ENCODE assay signal across 8 mouse cellular contexts in the genomic region with DNA sequence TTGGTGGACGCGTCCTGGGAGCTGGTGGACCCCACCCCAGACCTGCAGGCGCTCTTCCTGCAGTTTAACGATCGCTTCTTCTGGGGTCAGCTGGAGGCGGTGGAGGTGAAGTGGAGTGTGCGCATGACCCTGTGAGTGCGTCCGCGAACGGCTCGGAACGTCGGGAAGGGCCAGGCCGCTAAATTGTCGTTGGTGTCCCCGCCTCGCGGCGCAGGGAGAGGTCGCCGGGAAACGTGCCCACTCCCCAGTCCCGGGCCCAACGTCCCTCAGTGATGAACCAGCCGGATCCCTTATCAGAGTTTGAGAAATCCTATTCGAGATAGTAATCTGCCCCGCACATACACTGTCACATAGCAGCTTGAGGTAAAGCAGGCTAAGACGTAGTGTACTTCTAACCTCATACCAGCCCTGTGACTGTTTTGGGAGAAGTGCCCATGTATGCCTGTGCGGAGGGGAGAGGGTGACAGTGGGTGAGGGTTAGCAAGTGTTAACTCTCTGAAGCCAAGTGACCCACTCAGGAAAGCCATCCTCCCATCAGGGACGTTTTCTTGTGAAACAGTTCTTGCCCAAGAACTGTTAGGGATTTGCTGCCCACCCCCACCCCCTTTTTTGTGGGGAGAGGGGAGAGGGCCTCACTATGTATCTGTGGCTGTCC. TPM values are rescaled to one million over a fixed set of nuclear protein-coding genes. Genes with fewer than 3 reads are reported as not detected.
DNase-seq lines count a peak whose midpoint lies in the region; ATAC-seq and TF ChIP-seq lines count a peak whose summit lies in the region.

No protein-coding gene starts in this region.

- peak overlapping the region; percentile 74 for H3K4me3 ChIP-seq in cerebellum, adult 2 months (replicated peaks; ENCODE audit: insufficient read depth, low read depth, low read length)
- peak overlapping the region; percentile 83 for H3K4me3 ChIP-seq in intestine, postnatal 0 days (ENCODE audit: low read depth, low read length)
- H3K4me3 ChIP-seq in neural tube, embryonic 15.5 days (replicated peaks): peak overlapping the region; percentile 99

- no peak for TF ChIP-seq POLR2A in cerebellum, adult 2 months (IDR thresholded peaks at IDR 0.05; ENCODE audit: borderline replicate concordance, insufficient read depth, low read length)

- peak overlapping the region; percentile 87 for H3K9ac ChIP-seq in intestine, postnatal 0 days (ENCODE audit: low read depth, low read length)
- peak overlapping the region; percentile 83 for H3K9ac ChIP-seq in neural tube, embryonic 15.5 days (replicated peaks)

- peaks cover 22% of the 10 kb centered on the region for H3K4me1 ChIP-seq in cerebellum, adult 2 months (ENCODE audit: control insufficient read depth, insufficient read depth, low read length)
- H3K4me1 ChIP-seq in intestine, postnatal 0 days (replicated peaks; ENCODE audit: control insufficient read depth, insufficient read depth, low read length): no peaks in the 10 kb centered on the region
- peaks cover 48% of the 10 kb centered on the region for H3K4me1 ChIP-seq in neural tube, embryonic 15.5 days

- peak overlapping the region; percentile 76 for H3K4me2 ChIP-seq in intestine, postnatal 0 days (replicated peaks; ENCODE audit: low read depth)
- peak overlapping the region; percentile 83 for H3K4me2 ChIP-seq in neural tube, embryonic 15.5 days

- TF ChIP-seq CTCF in cerebellum, adult 2 months (IDR thresholded peaks at IDR 0.05; ENCODE audit: borderline replicate concordance, insufficient read depth, low read depth, low read length): no peak
- TF ChIP-seq CTCF in intestine, postnatal 0 days (IDR thresholded peaks at IDR 0.05; ENCODE audit: low read depth): no peak

- no peaks in the 10 kb centered on the region for H3K9me3 ChIP-seq in intestine, postnatal 0 days (ENCODE audit: control insufficient read depth)
- no peaks in the 10 kb centered on the region for H3K9me3 ChIP-seq in neural tube, embryonic 15.5 days (replicated peaks)

- DNase-seq in cerebellum, adult 2 months: no peak
- DNase-seq in spleen, postnatal 14 days (ENCODE audit: low spot score in 2 of 2): peak; percentile 12 to 13
- DNase-seq in spleen, adult 18-20 months: no peak
- no peak for DNase-seq in thymus, postnatal 25 days

- ATAC-seq in cerebellum, adult (ENCODE audit: insufficient number of reproducible peaks, low FRiP score, low TSS enrichment): no peak
- ATAC-seq in intestine, postnatal 0 days: peak; percentile 3; the same call in 1 of the 2 replicates
- peak; percentile 35; the same call in 1 of the 2 replicates for ATAC-seq in neural tube, embryonic 15.5 days (ENCODE audit: low FRiP score)
- no peak for ATAC-seq in CD4-positive, CD25-positive, alpha-beta regulatory T cell, adult 4 months

- H3K27ac ChIP-seq in cerebellum, adult 2 months (ENCODE audit: insufficient read depth, low read length): no peak overlapping the region
- peak overlapping the region; percentile 86; the same call in 1 of the 2 replicates for H3K27ac ChIP-seq in intestine, postnatal 0 days (ENCODE audit: low read depth, low read length)
- peak overlapping the region; percentile 85 for H3K27ac ChIP-seq in neural tube, embryonic 15.5 days (replicated peaks)

- peaks cover 48% of the 10 kb centered on the region for H3K36me3 ChIP-seq in intestine, postnatal 0 days (ENCODE audit: control insufficient read depth, insufficient read depth)
- H3K36me3 ChIP-seq in neural tube, embryonic 15.5 days: peaks cover 54% of the 10 kb centered on the region

- H3K27me3 ChIP-seq in cerebellum, adult 2 months (ENCODE audit: control insufficient read depth, insufficient read depth, low read length): no peaks in the 10 kb centered on the region
- H3K27me3 ChIP-seq in intestine, postnatal 0 days (replicated peaks; ENCODE audit: control insufficient read depth, insufficient read depth, low read length): no peaks in the 10 kb centered on the region
- no peaks in the 10 kb centered on the region for H3K27me3 ChIP-seq in neural tube, embryonic 15.5 days (replicated peaks)

- 3% methylated on average over 31 of the region's 31 CpGs for WGBS in cerebellum, adult 2 months
- 4% methylated on average over 31 of the region's 31 CpGs for WGBS in intestine, postnatal 0 days
- 6% methylated on average over 31 of the region's 31 CpGs for WGBS in neural tube, embryonic 15.5 days

RNA-seq across cellular contexts. Expression of a gene that starts 0.7 kb away (rescaled TPM):
- 18.5 and 19.5 TPM in 2 replicates for polyA plus RNA-seq in cerebellum, adult 2 months (2012; rRNA removed)
- 4.5 and 4.7 TPM in 2 replicates for polyA plus RNA-seq in intestine, postnatal 0 days (2015; fragmentation: Nextera tagmentation; extraction: Ambion mirVana)
- polyA plus RNA-seq in neural tube, embryonic 15.5 days (2015; fragmentation: Nextera tagmentation; extraction: Ambion mirVana): 7.3 and 8.1 TPM in 2 replicates
- 1 to 10 TPM; 7.6 to 9.3 TPM for polyA plus RNA-seq in CD4-positive, CD25-positive, alpha-beta regulatory T cell, adult 4 months (2017; shearing (Covaris generic))

RNA-seq across cellular contexts. Expression of a gene that starts 0.9 kb away (rescaled TPM):
- polyA plus RNA-seq in cerebellum, adult 2 months (2012; rRNA removed): 16.2 and 18.2 TPM in 2 replicates
- polyA plus RNA-seq in intestine, postnatal 0 days (2015; fragmentation: Nextera tagmentation; extraction: Ambion mirVana): 4.7 and 5.4 TPM in 2 replicates
- 12.2 and 12.7 TPM in 2 replicates for polyA plus RNA-seq in neural tube, embryonic 15.5 days (2015; fragmentation: Nextera tagmentation; extraction: Ambion mirVana)
- 1 to 10 TPM; 8.2 to 8.3 TPM for polyA plus RNA-seq in CD4-positive, CD25-positive, alpha-beta regulatory T cell, adult 4 months (2017; shearing (Covaris generic))

RNA-seq across cellular contexts. Expression of a gene that starts 35.5 kb away (rescaled TPM):
- polyA plus RNA-seq in cerebellum, adult 2 months (2012; rRNA removed): 15.0 and 15.7 TPM in 2 replicates
- 17.7 and 20.6 TPM in 2 replicates for polyA plus RNA-seq in intestine, postnatal 0 days (2015; fragmentation: Nextera tagmentation; extraction: Ambion mirVana)
- 22.0 and 26.7 TPM in 2 replicates for polyA plus RNA-seq in neural tube, embryonic 15.5 days (2015; fragmentation: Nextera tagmentation; extraction: Ambion mirVana)
- polyA plus RNA-seq in CD4-positive, CD25-positive, alpha-beta regulatory T cell, adult 4 months (2017; shearing (Covaris generic)): 10 to 100 TPM; 30.0 to 43.0 TPM

RNA-seq across cellular contexts. Expression of a gene that starts 35.5 kb away (rescaled TPM):
- polyA plus RNA-seq in cerebellum, adult 2 months (2012; rRNA removed): 98.3 and 100 TPM in 2 replicates
- 31.0 and 31.9 TPM in 2 replicates for polyA plus RNA-seq in intestine, postnatal 0 days (2015; fragmentation: Nextera tagmentation; extraction: Ambion mirVana)
- 67.3 and 77.7 TPM in 2 replicates for polyA plus RNA-seq in neural tube, embryonic 15.5 days (2015; fragmentation: Nextera tagmentation; extraction: Ambion mirVana)
- polyA plus RNA-seq in CD4-positive, CD25-positive, alpha-beta regulatory T cell, adult 4 months (2017; shearing (Covaris generic)): 10 to 100 TPM; 43.0 to 54.7 TPM

RNA-seq across cellular contexts. Expression of a gene that starts 50.7 kb away (rescaled TPM):
- 58.1 and 58.8 TPM in 2 replicates for polyA plus RNA-seq in cerebellum, adult 2 months (2012; rRNA removed)
- 8.2 and 8.5 TPM in 2 replicates for polyA plus RNA-seq in intestine, postnatal 0 days (2015; fragmentation: Nextera tagmentation; extraction: Ambion mirVana)
- 15.7 and 16.4 TPM in 2 replicates for polyA plus RNA-seq in neural tube, embryonic 15.5 days (2015; fragmentation: Nextera tagmentation; extraction: Ambion mirVana)
- 10 to 100 TPM; 11.0 to 13.7 TPM for polyA plus RNA-seq in CD4-positive, CD25-positive, alpha-beta regulatory T cell, adult 4 months (2017; shearing (Covaris generic))

Comparison
In these comparisons a context has a peak if more than half of its experiments do, and no peak if none do; other contexts are left out.
1. DNase-seq: peak in spleen, postnatal 14 days (2 of 2); none in cerebellum, adult 2 months (0 of 2), spleen, adult 18-20 months (0 of 2) and thymus, postnatal 25 days (single experiment).
2. ATAC-seq: peak in intestine, postnatal 0 days (single experiment) and neural tube, embryonic 15.5 days (single experiment); none in cerebellum, adult (single experiment) and CD4-positive, CD25-positive, alpha-beta regulatory T cell, adult 4 months (single experiment).
3. Peak in every context shown above with its lines, with median percentiles within 50 percentile points of each other: H3K4me3 ChIP-seq.